Mouse (Mus musculus) neural tube, embryonic 11.5 days (tissue): ENCODE measurements around the gene Taar9. TPM values are rescaled to one million over a fixed set of nuclear protein-coding genes. Genes with fewer than 3 reads are reported as not detected.
"Not testable (repeated sequence)": the region's sequence is repeated elsewhere in the genome, so short reads cannot be mapped to it uniquely, and the experiment has no call there.

Experiments used
- ATAC-seq: fragments of 200-750 bp; cut with Nextera tagmentation; 2 replicates; pipeline ENCODE4 v1.8.0; 2017; ENCODE audit warnings: moderate number of reproducible peaks, mild to moderate bottlenecking, moderate TSS enrichment, moderate library complexity; ENCODE audit not compliant: insufficient read depth, low FRiP score, low TSS enrichment
- DNase-seq: peaks from one replicate; pipeline ENCODE4 v3.0.0-alpha.2; 2015; ENCODE audit warnings: low spot score
- H3K27ac ChIP-seq: fragments of 300-500 bp; sonication (generic); 2 replicates; pipeline ENCODE4 v1.5.1; 2014; ENCODE audit warnings: low read depth, mild to moderate bottlenecking, low read length
- H3K27me3 ChIP-seq: fragments of 300-500 bp; sonication (generic); 2 replicates; pipeline ENCODE4 v1.6.1; 2014; ENCODE audit warnings: mild to moderate bottlenecking, low read length, mixed read lengths; ENCODE audit not compliant: control insufficient read depth, insufficient read depth
- H3K36me3 ChIP-seq: fragments of 300-500 bp; sonication (generic); 2 replicates; pipeline ENCODE4 v1.6.1; 2014; ENCODE audit warnings: mild to moderate bottlenecking, low read length, moderate library complexity, mixed read lengths; ENCODE audit not compliant: control insufficient read depth, insufficient read depth
- H3K4me1 ChIP-seq: fragments of 300-500 bp; sonication (generic); 2 replicates; pipeline ENCODE4 v1.6.1; 2014; ENCODE audit warnings: low read length, mixed read lengths; ENCODE audit not compliant: control insufficient read depth, insufficient read depth
- H3K4me2 ChIP-seq: fragments of 300-500 bp; sonication (generic); 2 replicates; pipeline ENCODE4 v1.6.1; 2014; ENCODE audit warnings: low read depth, mild to moderate bottlenecking, moderate library complexity
- H3K4me3 ChIP-seq: fragments of 300-500 bp; sonication (generic); 2 replicates; pipeline ENCODE4 v1.5.1; 2014; ENCODE audit warnings: low read depth, low read length
- H3K9ac ChIP-seq: fragments of 300-500 bp; sonication (generic); 2 replicates; pipeline ENCODE4 v1.6.1; 2014; ENCODE audit warnings: mild to moderate bottlenecking, low read length
- H3K9me3 ChIP-seq: fragments of 300-500 bp; sonication (generic); 2 replicates; pipeline ENCODE4 v1.6.1; 2016; ENCODE audit warnings: low read length; ENCODE audit not compliant: control insufficient read depth
- WGBS: fragments of 180-500 bp; shearing (Covaris S2); extraction: QIAGEN DNeasy Blood & Tissue Kit; methylation state at CpG from one replicate; pipeline ENCODE4 v1.1.7; 2014; 5-methylcytosine and 5-hydroxymethylcytosine counted together
- polyA plus RNA-seq: library from polyadenylated mRNA; unstranded; fragments of >200 nt; fragmentation: Nextera tagmentation; extraction: Ambion mirVana; gene quantifications from 2 replicates; pipeline ENCODE4 v1.2.1, GENCODE M21; 2014

Gene Taar9
- polyA plus RNA-seq, result not detected in 2 replicates

DNA sequence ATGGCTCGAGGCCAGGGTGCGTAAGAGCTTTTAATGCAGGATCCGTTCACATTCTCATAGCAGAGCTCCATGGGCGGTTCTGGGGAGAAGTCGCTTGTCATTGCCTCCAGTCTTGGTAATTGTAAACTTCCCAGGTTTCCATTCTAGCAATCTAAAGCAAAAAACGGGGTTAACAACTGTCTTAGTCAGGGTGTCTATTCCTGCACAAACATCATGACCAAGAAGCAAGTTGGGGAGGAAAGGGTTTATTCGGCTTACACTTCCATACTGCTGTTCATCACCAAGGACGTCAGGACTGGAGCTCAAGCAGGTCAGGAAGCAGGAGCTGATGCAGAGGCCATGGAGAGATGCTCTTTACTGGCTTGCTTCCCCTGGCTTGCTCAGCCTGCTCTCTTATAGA is at the start of gene Taar9:
TSS of gene Taar9 (minus strand) at position 101 of the 400 bp plus-strand sequence.
- H3K9me3 ChIP-seq, H3K27ac ChIP-seq, H3K36me3 ChIP-seq, H3K9ac ChIP-seq, ATAC-seq, H3K4me2 ChIP-seq, H3K27me3 ChIP-seq, H3K4me1 ChIP-seq, H3K4me3 ChIP-seq, DNase-seq: not testable (repeated sequence)
- 87% methylated on average over 8 of the region's 8 CpGs for WGBS

- 94% methylated on average over 12 of the region's 12 CpGs for WGBS
- DNase-seq, result no peak
- no peak overlapping the region for H3K4me2 ChIP-seq
- no peak overlapping the region for H3K4me3 ChIP-seq
- no peak for ATAC-seq
- no peaks in the 10 kb centered on the region for H3K4me1 ChIP-seq
- H3K27ac ChIP-seq, result no peak overlapping the region
- H3K9me3 ChIP-seq, result no peaks in the 10 kb centered on the region
- H3K36me3 ChIP-seq, result peaks cover 2% of the 10 kb centered on the region; the same call in 1 of the 2 replicates
- no peaks in the 10 kb centered on the region for H3K27me3 ChIP-seq
- no peak overlapping the region for H3K9ac ChIP-seq
Observed at GRCm38 (mm10) chr10:24158470-24159254, 49.3 kb upstream of the Taar9 start.

- no peaks in the 10 kb centered on the region for H3K27me3 ChIP-seq
- H3K4me1 ChIP-seq, result no peaks in the 10 kb centered on the region
- no peak overlapping the region for H3K27ac ChIP-seq
- no peaks in the 10 kb centered on the region for H3K36me3 ChIP-seq
- no peaks in the 10 kb centered on the region for H3K9me3 ChIP-seq
- peak overlapping the region; percentile 52; the same call in 1 of the 2 replicates for H3K4me2 ChIP-seq
- H3K4me3 ChIP-seq, result no peak overlapping the region
- WGBS, result 57% methylated on average over 7 of the region's 7 CpGs
- H3K9ac ChIP-seq, result no peak overlapping the region
- no peak for DNase-seq
- no peak for ATAC-seq
Observed at GRCm38 (mm10) chr10:24150086-24150485, 40.8 kb upstream of the Taar9 start.

GRCm38 (mm10) chr10:24149135-24149781 is 39.9 kb upstream of the Taar9 start, which contains the start of gene Stx7:
TSS of gene Stx7 (plus strand) at chr10:24149302.
- Histone ChIP-seq H3K4me1 (no peaks in the 10 kb centered on the region), H3K36me3 (no peaks in the 10 kb centered on the region), H3K4me2 (peak within 1 kb of the TSS; percentile 52), H3K9ac (peak within 1 kb of the TSS; percentile 75), H3K9me3 (no peaks in the 10 kb centered on the region), H3K27ac (peak within 1 kb of the TSS; percentile 67; the same call in 1 of the 2 replicates), H3K27me3 (no peaks in the 10 kb centered on the region), H3K4me3 (peak within 1 kb of the TSS; percentile 68)
- DNase-seq, result peak; percentile 94
- WGBS, result under 1% methylated on average over 41 of the region's 45 CpGs
- peak; percentile 97 for ATAC-seq

GRCm38 (mm10) chr10:24142735-24143134 is 33.4 kb upstream of the Taar9 start:
- ATAC-seq (no peak), DNase-seq (no peak)
- WGBS, result 88% methylated on average over 3 of the region's 3 CpGs
- Histone ChIP-seq H3K27ac (no peak overlapping the region), H3K4me3 (no peak overlapping the region), H3K36me3 (no peaks in the 10 kb centered on the region), H3K9ac (no peak overlapping the region), H3K27me3 (no peaks in the 10 kb centered on the region), H3K9me3 (no peaks in the 10 kb centered on the region), H3K4me1 (no peaks in the 10 kb centered on the region), H3K4me2 (no peak overlapping the region)

DNA sequence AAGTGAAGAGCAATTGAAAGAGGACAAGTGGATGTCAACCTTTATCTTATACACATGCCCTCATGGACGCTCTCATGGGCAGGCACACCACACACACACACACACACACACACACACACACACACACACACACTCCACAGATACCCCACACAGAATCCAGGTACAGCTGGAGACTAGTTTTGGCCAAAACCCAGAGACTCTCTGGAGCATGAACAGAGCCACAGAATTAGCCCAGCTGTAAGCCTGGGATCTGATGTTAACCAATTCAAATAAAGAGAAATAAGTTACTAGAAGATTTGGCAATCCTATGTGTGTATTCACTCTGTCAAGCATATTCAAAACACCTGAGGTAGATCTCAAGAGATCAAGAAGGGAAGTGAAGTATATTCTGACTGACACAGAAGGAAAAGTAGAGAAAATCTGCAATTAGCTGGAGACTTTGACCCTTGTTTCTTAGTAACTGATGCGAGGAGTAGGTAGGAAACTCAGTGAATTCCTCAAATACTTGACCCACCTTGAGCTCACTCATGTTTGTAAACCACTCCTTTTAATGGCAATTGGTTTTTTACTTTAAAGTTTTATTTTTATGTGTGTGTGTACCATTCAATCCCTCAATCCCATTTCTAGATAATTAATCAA is 29.4 kb upstream of the Taar9 start:
- Histone ChIP-seq H3K4me3 (no peak overlapping the region), H3K9ac (no peak overlapping the region), H3K4me2 (no peak overlapping the region), H3K27ac (no peak overlapping the region), H3K27me3 (no peaks in the 10 kb centered on the region), H3K36me3 (no peaks in the 10 kb centered on the region), H3K9me3 (no peaks in the 10 kb centered on the region), H3K4me1 (no peaks in the 10 kb centered on the region)
- WGBS, result 82% methylated on average over 2 of the region's 2 CpGs
- DNase-seq (no peak), ATAC-seq (no peak)

- ATAC-seq (no peak), DNase-seq (no peak)
- Histone ChIP-seq H3K4me3 (no peak overlapping the region), H3K9ac (no peak overlapping the region), H3K9me3 (no peaks in the 10 kb centered on the region), H3K27ac (no peak overlapping the region), H3K4me2 (no peak overlapping the region), H3K4me1 (no peaks in the 10 kb centered on the region), H3K36me3 (no peaks in the 10 kb centered on the region), H3K27me3 (no peaks in the 10 kb centered on the region)
- WGBS, result 63% methylated on average over 7 of the region's 7 CpGs
Observed at GRCm38 (mm10) chr10:24134071-24134645, 24.8 kb upstream of the Taar9 start.

- Histone ChIP-seq H3K4me1 (no peaks in the 10 kb centered on the region), H3K36me3 (no peaks in the 10 kb centered on the region), H3K9me3 (no peaks in the 10 kb centered on the region), H3K27me3 (no peaks in the 10 kb centered on the region), H3K9ac (no peak overlapping the region), H3K4me2 (no peak overlapping the region), H3K27ac (no peak overlapping the region), H3K4me3 (no peak overlapping the region)
- no peak for ATAC-seq
- 46% methylated on average over 2 of the region's 2 CpGs for WGBS
- no peak for DNase-seq
Observed at GRCm38 (mm10) chr10:24133132-24133531, 23.8 kb upstream of the Taar9 start.
